Mouse (Mus musculus): ENCODE results near the gene Ncaph. TPM values are rescaled to one million over a fixed set of nuclear protein-coding genes. Genes with fewer than 3 reads are reported as not detected.

Gene Ncaph
- polyA plus RNA-seq, 1 experiment, result 6.1 TPM

DNA sequence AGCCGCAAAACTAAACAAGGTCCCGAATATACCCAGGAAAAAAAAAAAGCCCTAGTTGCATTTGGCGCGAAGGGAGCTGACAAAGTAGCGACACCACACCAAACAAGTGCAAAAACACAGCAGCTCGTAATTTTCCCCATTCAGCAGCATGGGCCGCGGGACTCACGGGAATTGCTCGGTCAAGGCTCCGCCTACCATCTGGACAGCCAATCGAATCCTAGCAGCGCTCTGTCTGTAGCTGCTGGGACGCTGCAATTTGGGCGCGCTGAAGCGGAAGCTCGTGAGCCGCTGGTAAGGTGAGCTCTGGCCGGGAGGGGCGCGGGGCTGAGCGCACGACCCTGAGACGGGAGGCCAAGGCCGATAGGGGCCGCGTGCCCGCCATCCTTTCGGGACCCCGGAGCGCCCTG, 63.3 kb downstream of the Ncaph start, which contains the start of gene Blvra:
TSS of gene Blvra (plus strand) at position 231 of the 407 bp plus-strand sequence.
- Histone ChIP-seq H3K27me3 (ENCODE audit: control insufficient read depth, insufficient read depth, low read length) (no peaks in the 10 kb centered on the region), H3K4me3 (ENCODE audit: control insufficient read depth, low read depth, low read length) (peak within 1 kb of the TSS; percentile 91), H3K4me1 (ENCODE audit: control insufficient read depth, insufficient read depth, low read length) (peaks cover 5% of the 10 kb centered on the region), H3K36me3 (ENCODE audit: control insufficient read depth, insufficient read depth, low read length) (no peaks in the 10 kb centered on the region), H3K27ac (ENCODE audit: control insufficient read depth, insufficient read depth, low read depth, low read length) (peak within 1 kb of the TSS; percentile 71)
- TF ChIP-seq CTCF (IDR thresholded peaks at IDR 0.05; ENCODE audit: control insufficient read depth, insufficient read depth, insufficient replicate concordance, low read depth, low read length) (no peak), POLR2A (IDR thresholded peaks at IDR 0.05; ENCODE audit: control insufficient read depth, low read depth, low read length) (peak; percentile 71; the same call in 1 of the 2 replicates)

DNA sequence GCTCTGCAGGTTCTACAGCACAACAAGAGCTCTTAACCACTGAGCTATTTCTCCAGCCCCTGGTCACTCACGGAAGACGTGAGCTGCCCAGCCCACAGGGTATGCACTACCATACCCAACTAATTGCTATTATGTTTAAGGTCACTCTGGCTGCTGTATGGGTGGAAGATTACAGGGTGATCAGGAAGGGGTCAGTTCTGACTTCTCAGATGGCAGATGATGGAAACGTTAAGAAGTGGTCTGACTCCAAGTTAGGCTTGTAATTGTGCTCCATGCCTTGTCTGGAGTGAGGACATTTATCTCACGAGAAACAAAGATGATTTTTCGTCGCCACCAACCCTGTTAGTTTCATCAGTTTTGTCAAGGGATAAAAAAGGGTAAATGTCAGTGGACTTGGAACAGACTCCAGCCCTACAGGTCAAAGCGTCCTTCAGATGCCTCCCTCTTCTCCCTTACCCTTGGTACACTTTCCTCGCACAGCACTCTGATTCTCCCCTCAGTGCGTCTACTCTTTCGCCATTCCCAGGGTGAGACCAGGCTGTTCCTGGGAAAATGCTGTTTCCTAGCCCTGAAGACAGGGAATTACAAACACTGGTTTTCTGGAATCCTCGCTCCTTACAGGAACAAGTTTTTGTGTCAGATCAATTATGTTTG, 63.8 kb downstream of the Ncaph start:
- no peak for TF ChIP-seq CTCF (IDR thresholded peaks at IDR 0.05; ENCODE audit: control insufficient read depth, insufficient read depth, insufficient replicate concordance, low read depth, low read length)
- no peak for TF ChIP-seq POLR2A (IDR thresholded peaks at IDR 0.05; ENCODE audit: control insufficient read depth, low read depth, low read length)
- Histone ChIP-seq H3K36me3 (ENCODE audit: control insufficient read depth, insufficient read depth, low read length) (no peaks in the 10 kb centered on the region), H3K4me3 (ENCODE audit: control insufficient read depth, low read depth, low read length) (peak overlapping the region; percentile 91), H3K27ac (ENCODE audit: control insufficient read depth, insufficient read depth, low read depth, low read length) (peak overlapping the region; percentile 71), H3K27me3 (ENCODE audit: control insufficient read depth, insufficient read depth, low read length) (no peaks in the 10 kb centered on the region), H3K4me1 (ENCODE audit: control insufficient read depth, insufficient read depth, low read length) (peaks cover 5% of the 10 kb centered on the region)

DNA sequence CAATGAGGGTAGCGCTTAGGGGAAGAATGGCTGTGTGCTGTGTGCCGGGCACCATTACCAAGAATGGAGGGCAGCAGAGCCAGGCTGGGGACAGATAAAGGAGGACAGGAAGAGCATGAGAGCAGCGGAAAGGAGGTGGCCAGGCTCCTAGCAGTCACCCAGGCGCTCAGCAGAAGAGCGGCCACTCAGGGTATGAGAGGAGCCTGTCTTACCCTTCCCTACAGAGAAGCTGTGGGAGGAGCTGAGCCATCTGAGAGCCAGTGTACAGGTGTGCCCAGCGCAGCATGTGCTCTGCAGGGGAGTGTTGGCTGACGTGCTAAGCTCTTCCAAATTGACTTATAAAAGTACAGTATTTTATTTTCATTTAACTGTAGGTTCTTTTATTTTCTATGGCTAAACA, 64.9 kb downstream of the Ncaph start:
- H3K27ac ChIP-seq (ENCODE audit: control insufficient read depth, insufficient read depth, low read depth, low read length), result no peak overlapping the region; the same call in 1 of the 2 replicates
- TF ChIP-seq CTCF (IDR thresholded peaks at IDR 0.05; ENCODE audit: control insufficient read depth, insufficient read depth, insufficient replicate concordance, low read depth, low read length) (no peak), POLR2A (IDR thresholded peaks at IDR 0.05; ENCODE audit: control insufficient read depth, low read depth, low read length) (no peak)
- no peaks in the 10 kb centered on the region for H3K36me3 ChIP-seq (ENCODE audit: control insufficient read depth, insufficient read depth, low read length)
- H3K4me1 ChIP-seq (ENCODE audit: control insufficient read depth, insufficient read depth, low read length), result peaks cover 5% of the 10 kb centered on the region
- H3K27me3 ChIP-seq (ENCODE audit: control insufficient read depth, insufficient read depth, low read length), result no peaks in the 10 kb centered on the region
- H3K4me3 ChIP-seq (ENCODE audit: control insufficient read depth, low read depth, low read length), result no peak overlapping the region

DNA sequence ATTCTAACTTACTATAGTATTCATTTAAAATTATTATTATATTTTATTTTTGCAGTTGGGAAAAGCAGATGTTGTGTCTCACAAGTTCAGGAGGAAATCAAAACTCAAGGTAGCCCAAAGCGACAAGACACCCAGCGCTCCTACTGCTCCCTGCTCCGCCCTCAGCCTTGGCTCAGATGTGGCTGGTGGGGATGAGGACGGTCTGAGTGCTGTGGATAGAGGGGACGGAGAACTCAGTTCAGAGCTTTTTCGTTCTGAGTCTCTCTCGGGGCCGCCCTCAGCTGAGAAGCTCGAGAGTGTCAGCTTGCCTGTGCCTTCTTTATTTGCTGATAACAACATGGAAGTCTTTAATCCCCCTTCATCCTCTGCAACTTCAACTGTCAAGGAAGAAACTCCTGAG, 72.3 kb downstream of the Ncaph start:
- H3K4me3 ChIP-seq (ENCODE audit: control insufficient read depth, low read depth, low read length), result no peak overlapping the region
- no peak overlapping the region for H3K27ac ChIP-seq (ENCODE audit: control insufficient read depth, insufficient read depth, low read depth, low read length)
- TF ChIP-seq CTCF (IDR thresholded peaks at IDR 0.05; ENCODE audit: control insufficient read depth, insufficient read depth, insufficient replicate concordance, low read depth, low read length), result no peak
- no peak for TF ChIP-seq POLR2A (IDR thresholded peaks at IDR 0.05; ENCODE audit: control insufficient read depth, low read depth, low read length)
- H3K4me1 ChIP-seq (ENCODE audit: control insufficient read depth, insufficient read depth, low read length), result no peaks in the 10 kb centered on the region
- no peaks in the 10 kb centered on the region for H3K27me3 ChIP-seq (ENCODE audit: control insufficient read depth, insufficient read depth, low read length)
- no peaks in the 10 kb centered on the region for H3K36me3 ChIP-seq (ENCODE audit: control insufficient read depth, insufficient read depth, low read length)

Other genes starting within 250 kb of the Ncaph start
- 13.8 and 19.8 TPM in 2 replicates for gene Sppl2a, start 200.7 kb downstream of the Ncaph start, polyA plus RNA-seq (2012; rRNA removed)
- 3.1 and 3.5 TPM in 2 replicates for gene Ap4e1, start 125.2 kb downstream of the Ncaph start, polyA plus RNA-seq (2012; rRNA removed)
- gene Blvra, start 63.3 kb downstream of the Ncaph start, polyA plus RNA-seq (2012; rRNA removed), result 4.2 and 6.5 TPM in 2 replicates
- 42.2 and 44.2 TPM in 2 replicates for gene Itpripl1, start 9.5 kb upstream of the Ncaph start, polyA plus RNA-seq (2012; rRNA removed)
- 6.4 and 8.1 TPM in 2 replicates for gene 1810024B03Rik, start 74.3 kb upstream of the Ncaph start, polyA plus RNA-seq (2012; rRNA removed)
- gene Snrnp200, start 74.4 kb upstream of the Ncaph start, polyA plus RNA-seq (2012; rRNA removed), result 45.6 and 45.7 TPM in 2 replicates
- gene Ciao1, start 113.9 kb upstream of the Ncaph start, polyA plus RNA-seq (2012; rRNA removed), result 24.7 and 28.7 TPM in 2 replicates
- 54.2 and 64.2 TPM in 2 replicates for gene Tmem127, start 114.0 kb upstream of the Ncaph start, polyA plus RNA-seq (2012; rRNA removed)
- gene Stard7, start 136.3 kb upstream of the Ncaph start, polyA plus RNA-seq (2012; rRNA removed), result 14.1 and 18.3 TPM in 2 replicates
- 6.7 and 9.6 TPM in 2 replicates for gene Dusp2, start 202.2 kb upstream of the Ncaph start, polyA plus RNA-seq (2012; rRNA removed)
- not detected in 2 replicates for gene Astl, start 204.7 kb upstream of the Ncaph start, polyA plus RNA-seq (2012; rRNA removed)
- 0.16 and 0.17 TPM in 2 replicates for gene Adra2b, start 229.3 kb upstream of the Ncaph start, polyA plus RNA-seq (2012; rRNA removed)

All from testis, adult 2 months (tissue).